Mouse (Mus musculus) right cerebral cortex, postnatal 4 days (tissue): ENCODE data around the gene Brca1.
"Not testable (repeated sequence)": the region's sequence is repeated elsewhere in the genome, so short reads cannot be mapped to it uniquely, and the experiment has no call there.

Experiments
- DNase-seq: peaks from one replicate; pipeline ENCODE4 v3.0.0-alpha.2; 2022

The Brca1 gene

DNA sequence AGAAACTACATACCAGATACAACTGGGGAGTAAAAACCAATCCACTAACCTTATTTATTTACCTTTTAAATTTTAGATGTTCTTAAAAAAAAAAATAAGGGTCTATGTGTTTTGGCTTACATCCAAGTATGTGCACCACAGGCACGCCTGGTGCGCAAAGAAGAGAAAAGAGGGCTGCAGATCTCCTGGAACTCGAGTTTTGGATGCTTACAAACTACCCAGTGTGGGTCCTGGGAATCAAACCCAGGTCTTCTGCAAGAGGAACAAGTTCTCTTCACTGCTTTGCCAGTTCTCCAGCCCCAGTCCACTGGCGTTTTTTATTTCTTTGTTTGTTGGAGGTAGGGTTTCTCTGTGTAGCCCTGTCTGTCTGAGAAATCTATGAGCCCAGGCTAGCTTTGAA is 25.1 kb downstream of the Brca1 start:
- no peak for DNase-seq

DNA sequence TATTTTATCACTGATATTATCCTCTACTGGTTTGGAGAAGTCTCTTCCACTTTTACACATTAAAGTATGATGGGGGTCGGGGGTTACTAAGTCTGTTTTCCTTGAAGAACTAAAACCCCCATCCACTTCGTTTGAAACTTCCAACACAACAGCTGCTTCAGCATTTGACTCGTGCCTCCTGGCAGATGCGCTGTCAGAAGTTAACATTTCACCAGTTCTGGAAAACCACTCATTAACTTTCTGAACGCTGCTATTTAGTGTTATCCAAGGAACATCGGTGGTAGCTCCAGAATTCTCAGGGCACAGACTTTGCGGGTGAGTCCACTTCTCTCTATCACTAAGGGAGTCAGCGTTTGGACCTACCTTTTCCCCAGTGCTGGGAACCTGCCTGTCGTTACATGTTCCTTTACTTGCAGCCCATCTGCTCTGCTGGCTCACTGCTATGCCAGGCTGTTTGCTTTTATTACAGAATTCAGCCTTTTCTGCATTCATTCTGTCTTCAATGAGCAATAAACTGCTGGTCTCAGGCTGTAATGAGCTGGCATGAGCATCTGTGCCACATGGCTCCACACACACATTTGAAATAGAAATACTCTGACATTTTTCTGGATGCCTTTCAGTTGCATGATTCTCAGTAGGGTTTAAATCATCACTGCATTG is 25.7 kb downstream of the Brca1 start:
- DNase-seq: peak; percentile 48

- no peak for DNase-seq
Observed at GRCm38 (mm10) chr11:101525056-101525455, 26.7 kb downstream of the Brca1 start.

GRCm38 (mm10) chr11:101524446-101524845 is 27.3 kb downstream of the Brca1 start:
- DNase-seq: no peak

DNA sequence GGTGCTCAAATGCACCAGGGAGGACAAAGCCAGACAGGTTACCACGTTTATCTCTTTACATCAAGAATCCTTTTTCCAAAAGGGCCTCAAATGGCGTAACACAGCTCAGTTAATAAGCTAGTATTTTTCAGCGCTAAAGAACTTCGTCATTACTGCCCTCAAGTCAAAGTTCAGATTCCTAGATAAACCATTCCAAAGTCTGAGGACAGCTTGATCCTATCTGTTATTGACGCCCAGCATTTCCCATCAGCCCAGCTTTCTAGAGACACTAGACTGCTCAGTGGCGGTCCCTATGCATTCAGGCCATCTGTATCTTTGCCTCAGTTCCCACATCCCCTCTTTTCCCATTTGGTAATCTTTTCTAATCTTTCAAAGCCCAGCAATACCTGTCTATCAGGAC is 32.4 kb downstream of the Brca1 start:
- DNase-seq: no peak

DNA sequence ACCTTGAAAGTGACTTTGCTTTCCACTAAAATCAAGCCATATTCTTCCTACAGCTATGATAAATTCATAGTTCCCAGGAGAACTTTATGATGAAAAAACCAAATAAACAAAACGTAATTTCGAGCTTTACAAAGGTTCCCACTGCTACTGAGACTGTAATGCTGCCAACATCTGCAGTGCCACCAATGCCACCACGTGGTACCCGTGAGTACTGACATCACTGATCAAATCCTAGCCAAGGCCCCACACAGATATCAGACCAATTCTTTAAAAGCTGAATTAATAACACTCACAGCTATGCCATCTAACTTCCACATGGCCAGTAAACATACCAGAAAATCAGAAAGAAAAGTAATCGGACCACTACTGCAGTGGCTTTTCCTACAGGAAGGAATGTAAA is 32.8 kb downstream of the Brca1 start:
- no peak for DNase-seq

- no peak for DNase-seq
Observed at GRCm38 (mm10) chr11:101507090-101507489, 44.7 kb downstream of the Brca1 start.

DNA sequence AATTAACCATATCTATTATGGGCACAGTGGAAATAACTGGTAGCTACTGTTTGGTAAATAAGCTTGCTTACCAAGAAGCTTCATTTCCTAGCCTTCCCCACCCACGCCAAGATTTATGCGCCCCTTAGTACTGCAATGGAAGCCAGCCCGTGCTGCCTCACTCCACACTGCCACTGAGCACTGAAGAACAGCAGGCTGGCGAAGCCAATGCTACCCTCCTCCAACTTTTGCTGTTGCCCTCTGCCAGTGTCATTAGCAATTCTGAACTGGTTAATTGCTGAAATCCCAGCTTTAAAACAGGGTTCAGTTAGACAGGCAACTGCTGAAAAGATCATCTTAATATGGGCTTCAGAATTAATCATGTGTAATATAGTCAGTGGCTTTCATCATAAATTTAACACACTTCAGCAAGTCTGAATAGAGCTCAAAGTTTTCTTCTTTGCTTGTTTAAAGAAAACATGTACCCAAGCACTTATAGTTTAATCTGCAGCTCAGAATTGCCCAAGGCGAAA is 45.4 kb downstream of the Brca1 start:
- no peak for DNase-seq

DNA sequence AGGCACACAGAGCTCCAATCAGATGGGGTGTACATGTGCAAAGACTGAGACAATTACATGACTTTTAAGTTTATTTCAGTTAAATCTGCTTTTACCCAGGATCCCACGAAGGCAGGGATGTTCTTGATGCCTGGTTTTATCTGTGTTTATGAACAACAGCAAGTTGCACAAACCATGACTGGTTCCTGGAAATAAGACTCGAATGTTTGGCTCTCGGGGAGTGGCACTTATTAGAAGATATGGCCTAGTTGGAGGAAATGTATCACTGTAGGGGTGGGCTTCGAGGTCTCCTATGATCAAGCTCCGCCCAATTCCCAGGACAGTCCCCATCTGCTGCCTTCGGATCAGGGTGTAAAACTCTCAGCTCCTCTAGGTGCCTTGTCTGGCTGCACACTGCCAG is 65.6 kb downstream of the Brca1 start:
- DNase-seq: no peak

GRCm38 (mm10) chr11:101485509-101486028 is 66.2 kb downstream of the Brca1 start:
- no peak for DNase-seq

GRCm38 (mm10) chr11:101484814-101485213 is 66.9 kb downstream of the Brca1 start:
- DNase-seq: no peak

- DNase-seq: no peak
Observed at GRCm38 (mm10) chr11:101484245-101484644, 67.5 kb downstream of the Brca1 start.

DNA sequence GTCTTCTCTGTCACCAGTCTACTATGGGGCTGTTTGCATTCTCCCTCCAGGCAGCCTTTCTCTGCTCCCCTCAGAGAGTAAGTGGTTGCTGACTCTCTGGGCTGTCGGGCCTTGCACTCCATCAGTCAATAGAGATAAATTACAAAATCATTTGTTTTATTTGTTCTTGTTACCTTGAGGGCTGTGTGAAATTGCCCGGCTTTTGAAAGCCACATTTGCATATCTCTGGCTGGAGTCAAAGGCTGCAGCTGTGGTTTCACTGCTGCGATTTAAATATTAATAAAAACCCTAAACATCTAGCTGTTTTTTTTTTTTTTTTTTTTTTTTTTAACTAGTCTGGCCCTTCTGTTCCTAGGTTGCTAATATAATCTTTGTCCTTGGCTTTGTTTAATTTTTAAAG is 68.0 kb downstream of the Brca1 start:
- no peak for DNase-seq

- DNase-seq: no peak
Observed at GRCm38 (mm10) chr11:101480912-101481311, 70.8 kb downstream of the Brca1 start.

- DNase-seq: no peak
Observed at GRCm38 (mm10) chr11:101479171-101479635, 72.6 kb downstream of the Brca1 start.

DNA sequence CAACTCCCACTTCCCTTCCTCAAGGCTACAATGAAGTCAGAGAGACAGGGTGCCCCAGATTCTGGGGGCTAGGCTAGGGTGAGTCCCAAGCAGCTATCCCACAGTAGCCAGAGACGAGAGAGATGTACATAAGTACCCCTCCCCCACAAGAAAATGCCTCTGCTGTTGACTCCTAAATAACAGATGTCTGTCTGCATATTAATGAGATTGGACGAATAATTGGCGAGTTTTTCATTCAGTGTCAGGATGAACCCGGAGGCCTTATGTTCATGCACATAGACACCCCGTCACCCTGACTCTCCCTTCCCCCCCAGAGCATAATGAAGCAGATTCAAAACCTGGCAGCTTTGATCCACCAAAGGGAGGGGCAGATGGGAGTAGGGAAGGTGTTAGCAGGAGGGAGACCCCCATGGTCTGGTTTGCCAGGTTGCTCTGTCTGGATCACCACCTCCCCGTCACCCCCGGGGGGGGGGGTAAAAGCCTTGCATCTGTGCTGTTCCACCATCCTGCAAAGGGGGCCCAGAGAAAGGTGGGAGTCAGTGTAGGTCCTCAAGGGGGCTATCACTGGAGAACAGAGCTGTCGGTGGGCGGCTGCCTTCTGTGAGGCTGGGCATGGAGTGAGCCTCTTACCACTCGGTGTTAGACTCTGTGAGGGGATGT is 74.1 kb downstream of the Brca1 start:
- no peak for DNase-seq

GRCm38 (mm10) chr11:101477194-101477551 is 74.6 kb downstream of the Brca1 start:
- no peak for DNase-seq

GRCm38 (mm10) chr11:101476361-101476760 is 75.4 kb downstream of the Brca1 start:
- DNase-seq: not testable (repeated sequence)

- DNase-seq: no peak
Observed at GRCm38 (mm10) chr11:101474298-101474697, 77.5 kb downstream of the Brca1 start.

GRCm38 (mm10) chr11:101473686-101474085 is 78.1 kb downstream of the Brca1 start:
- not testable (repeated sequence) for DNase-seq

DNA sequence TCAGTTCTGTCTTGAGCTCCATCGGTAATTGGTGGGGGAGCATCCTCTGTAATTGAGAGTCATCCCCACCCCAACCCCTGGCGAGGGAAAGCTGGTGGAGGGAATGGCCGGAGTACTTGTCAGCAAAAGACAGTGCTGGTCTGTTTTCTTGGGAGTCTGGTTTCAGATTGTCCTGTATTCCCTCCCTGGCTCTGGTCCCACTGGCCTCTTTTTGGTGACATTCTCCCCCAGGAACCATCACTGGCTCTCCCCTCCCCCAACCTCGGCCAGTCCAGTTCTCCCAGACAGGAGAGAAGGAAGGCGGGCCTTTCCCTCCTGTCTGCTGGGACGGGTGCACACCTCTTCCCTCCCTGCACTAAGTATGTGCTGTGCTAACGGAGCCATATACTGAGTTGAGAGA is 79.4 kb downstream of the Brca1 start:
- peak; percentile 59 for DNase-seq

DNA sequence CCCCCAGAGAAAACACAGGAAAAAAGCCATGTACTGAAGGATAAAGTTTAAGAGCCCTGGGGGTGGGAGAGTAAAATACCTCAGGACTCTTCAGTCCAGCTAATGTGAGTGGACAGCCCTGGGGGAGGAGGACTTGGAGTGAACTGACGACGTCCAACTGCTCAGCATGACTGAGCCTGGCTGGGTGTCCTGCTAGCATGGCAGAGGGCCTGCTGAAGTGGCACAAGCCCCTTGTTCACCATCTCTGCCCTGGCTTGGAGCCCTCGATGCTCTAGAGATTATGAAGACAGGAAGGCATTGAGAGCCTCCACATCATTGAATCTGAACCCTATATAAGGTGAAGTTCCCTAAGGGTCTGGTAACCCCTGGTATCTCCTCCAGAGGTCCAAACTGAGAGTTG is 79.8 kb downstream of the Brca1 start:
- DNase-seq: no peak

GRCm38 (mm10) chr11:101470206-101470605 is 81.5 kb downstream of the Brca1 start:
- no peak for DNase-seq

DNA sequence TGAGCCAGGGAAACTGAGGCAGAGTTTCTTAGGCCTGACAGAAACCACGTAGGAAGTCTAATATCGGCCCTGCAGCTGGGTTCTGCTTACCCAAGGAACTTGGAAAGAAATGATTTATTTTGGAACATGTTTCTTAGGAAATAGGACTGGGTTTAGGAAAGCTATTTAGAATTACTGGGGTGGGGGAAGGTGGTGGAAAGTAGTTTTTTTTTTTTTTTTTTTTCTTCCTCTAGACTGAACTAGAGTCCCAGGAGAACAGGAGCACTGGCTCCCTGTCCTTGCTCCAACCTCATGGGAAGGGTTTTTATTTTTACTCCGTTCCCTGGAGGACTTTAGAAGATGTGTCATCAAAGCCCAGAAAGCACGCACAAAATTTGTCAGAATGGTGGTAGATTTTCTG is 82.6 kb downstream of the Brca1 start:
- no peak for DNase-seq
